Mouse (Mus musculus): ENCODE data around the gene Ryr2.

Ryr2 gene

GRCm38 (mm10) chr13:12096382-12096932 is 10.3 kb downstream of the Ryr2 start:
- DNase-seq (ENCODE audit: extremely low spot score, low read depth, low spot score) = no peak

- DNase-seq (ENCODE audit: extremely low spot score, low read depth, low spot score) = no peak
These were observed 12.2 kb downstream of the Ryr2 start for GRCm38 (mm10) chr13:12094569-12094968.

GRCm38 (mm10) chr13:12093146-12093545 is 13.6 kb downstream of the Ryr2 start:
- no peak for DNase-seq (ENCODE audit: extremely low spot score, low read depth, low spot score)

GRCm38 (mm10) chr13:12092379-12093107 is 14.2 kb downstream of the Ryr2 start:
- no peak for DNase-seq (ENCODE audit: extremely low spot score, low read depth, low spot score)

- no peak for DNase-seq (ENCODE audit: extremely low spot score, low read depth, low spot score)
These were observed 22.7 kb downstream of the Ryr2 start for GRCm38 (mm10) chr13:12084112-12084475.

DNA sequence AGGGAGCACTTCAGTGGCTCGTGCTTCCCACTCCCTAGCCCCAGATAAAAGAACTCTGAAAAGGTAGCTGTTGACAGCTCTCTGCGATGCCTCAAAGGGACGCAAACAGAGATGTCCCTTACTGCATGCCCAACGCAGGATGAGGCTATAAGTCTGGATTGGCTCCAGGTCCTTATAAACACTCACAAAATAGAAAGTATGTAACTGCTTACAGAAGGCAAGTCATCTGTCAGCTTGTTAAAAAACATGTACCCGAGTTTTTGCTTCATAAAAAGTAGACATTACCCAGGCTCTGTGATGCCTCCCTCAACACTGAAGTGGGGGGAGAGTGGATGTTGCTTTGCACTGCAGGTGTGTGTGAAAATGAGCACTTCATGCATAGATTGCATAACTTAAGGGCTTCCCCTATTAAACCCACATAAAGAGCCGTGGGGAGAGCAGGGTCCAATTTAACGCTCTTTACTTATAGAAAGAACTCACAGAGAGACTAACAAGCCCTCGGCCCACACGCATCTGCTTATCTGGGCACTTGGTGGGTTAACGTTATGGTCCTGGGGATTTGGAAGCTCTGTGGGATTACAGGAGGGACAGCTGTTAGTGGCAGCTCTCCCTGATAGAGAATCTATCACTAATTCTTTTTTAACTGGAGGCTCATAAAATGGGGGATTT is 23.2 kb downstream of the Ryr2 start:
- DNase-seq (ENCODE audit: extremely low spot score, low read depth, low spot score) = no peak

- no peak for DNase-seq (ENCODE audit: extremely low spot score, low read depth, low spot score)
These were observed 26.2 kb downstream of the Ryr2 start for GRCm38 (mm10) chr13:12080590-12080989.

DNA sequence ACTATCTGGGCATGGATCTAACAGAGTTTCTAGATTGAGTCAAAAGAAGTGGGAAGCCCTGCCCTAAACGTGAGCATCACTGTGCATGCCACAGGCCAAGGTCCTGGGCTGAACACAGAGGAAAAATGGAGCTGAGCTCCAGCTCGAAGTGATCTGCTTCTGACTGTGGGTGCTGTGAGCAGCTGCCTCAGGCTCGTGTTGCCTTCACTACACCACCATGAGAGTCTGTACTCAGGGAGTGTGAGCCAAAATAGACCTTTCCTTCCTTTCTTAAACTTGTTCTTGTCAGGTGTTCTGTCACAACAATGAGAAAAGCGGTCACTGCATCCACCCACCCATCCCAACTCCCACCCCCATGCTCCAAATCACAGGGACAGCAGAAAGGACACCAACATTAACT is 27.2 kb downstream of the Ryr2 start:
- DNase-seq (ENCODE audit: extremely low spot score, low read depth, low spot score) = no peak

GRCm38 (mm10) chr13:12074897-12075296 is 31.8 kb downstream of the Ryr2 start:
- no peak for DNase-seq (ENCODE audit: extremely low spot score, low read depth, low spot score)

DNA sequence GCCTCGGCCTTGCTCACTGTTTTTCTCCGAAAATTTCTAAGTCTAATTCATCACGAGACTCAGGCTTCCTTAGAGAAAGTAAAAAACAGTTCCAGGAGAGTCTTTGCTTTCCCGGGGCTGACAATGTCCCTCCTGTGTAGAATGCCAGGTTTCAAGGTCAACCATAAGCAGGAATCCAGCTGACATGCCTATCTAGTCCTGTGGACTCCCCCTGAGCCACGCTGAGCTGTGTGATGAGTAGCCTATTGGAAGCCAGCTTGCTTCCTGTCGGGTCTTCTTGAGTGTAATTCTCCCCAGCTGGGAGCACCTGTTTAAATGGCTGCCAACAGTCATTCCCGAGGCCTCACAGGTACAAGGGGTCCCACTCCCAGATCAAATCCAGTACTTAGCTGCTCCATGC is 34.2 kb downstream of the Ryr2 start:
- DNase-seq (ENCODE audit: extremely low spot score, low read depth, low spot score) = no peak

GRCm38 (mm10) chr13:12072112-12072511 is 34.6 kb downstream of the Ryr2 start:
- DNase-seq (ENCODE audit: extremely low spot score, low read depth, low spot score) = no peak

DNA sequence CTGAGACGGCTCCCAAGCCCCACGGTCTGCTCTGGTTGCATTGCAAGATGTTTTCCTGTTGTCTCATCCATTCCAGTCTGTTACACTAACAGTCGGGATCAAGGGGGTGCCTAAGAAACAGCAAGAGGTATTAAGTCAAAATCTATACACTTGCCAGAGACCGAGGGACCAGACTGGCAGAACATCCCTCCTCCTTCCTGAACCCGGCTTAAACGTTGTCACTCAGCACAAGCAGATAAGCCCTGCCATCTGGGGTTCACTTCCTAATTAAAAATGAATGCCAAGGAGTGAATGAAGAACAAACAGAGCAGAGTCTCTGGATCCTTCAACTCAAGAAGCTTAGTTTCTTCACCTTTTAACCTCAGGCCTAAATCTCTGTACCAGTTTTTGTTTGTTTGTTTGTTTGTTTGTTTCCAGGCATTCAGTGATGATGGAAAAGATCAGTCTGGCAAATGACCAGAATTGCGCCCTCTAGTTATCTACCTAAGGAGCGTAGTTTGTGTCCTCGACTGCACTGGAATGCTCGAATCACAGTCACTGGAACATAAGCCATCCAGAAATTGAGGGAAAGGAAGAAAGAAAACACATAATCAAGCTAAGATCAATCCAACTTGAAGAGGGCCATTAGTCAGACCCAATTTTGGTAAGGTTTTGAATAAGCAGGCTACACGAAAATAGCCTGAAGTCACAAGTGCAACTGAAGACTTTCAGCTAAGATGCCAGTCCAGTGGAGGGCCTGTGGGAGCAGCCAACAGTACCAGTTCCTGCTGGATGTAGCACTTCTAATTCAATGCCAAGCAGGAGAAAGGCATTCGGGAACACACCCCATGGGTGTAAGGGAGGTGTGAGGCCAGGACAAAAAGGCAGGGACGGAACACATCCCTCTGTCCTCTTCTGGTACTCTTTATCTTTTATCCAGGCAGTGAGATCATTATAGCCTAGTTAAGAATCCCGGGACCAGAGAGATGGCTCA is 36.3 kb downstream of the Ryr2 start:
- no peak for DNase-seq (ENCODE audit: extremely low spot score, low read depth, low spot score)

DNA sequence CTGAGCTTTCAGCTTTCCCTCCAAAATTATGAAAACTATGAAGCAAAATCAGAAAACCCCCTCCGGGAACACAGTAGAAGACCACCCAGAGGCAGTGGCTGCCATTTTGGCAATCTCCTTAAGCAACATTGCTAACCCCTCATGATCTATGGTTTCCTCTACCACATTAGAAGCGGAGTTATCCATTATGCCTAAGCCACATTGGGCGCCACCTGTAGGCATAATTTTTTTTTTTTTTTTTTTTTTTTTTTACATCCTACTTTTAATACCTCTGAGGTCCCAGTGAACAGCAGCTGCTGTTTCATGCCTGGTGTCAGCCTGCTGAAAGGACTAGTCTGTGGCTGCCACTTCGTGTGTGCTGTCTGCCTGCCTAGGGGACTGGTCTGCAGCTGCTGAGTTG is 42.2 kb downstream of the Ryr2 start:
- DNase-seq (ENCODE audit: extremely low spot score, low read depth, low spot score) = no peak

DNA sequence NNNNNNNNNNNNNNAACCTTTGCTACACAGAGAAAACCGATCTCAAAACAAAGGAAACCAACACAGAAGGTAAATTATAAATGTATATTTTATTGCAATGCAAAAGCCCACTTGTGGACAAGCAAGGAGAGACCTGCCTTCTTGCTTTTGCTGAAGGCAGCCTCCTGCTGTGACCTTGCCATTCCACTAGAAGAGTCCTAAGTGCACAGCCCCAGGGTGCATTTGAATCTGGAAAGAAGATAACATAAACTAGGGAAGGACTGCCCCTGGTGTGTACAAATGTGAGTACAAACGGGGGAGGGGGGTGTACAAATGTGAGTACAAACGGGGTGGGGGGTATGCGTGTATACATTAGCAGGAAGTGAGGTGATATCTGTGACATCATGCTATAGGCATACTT is 43.2 kb downstream of the Ryr2 start:
- no peak for DNase-seq (ENCODE audit: extremely low spot score, low read depth, low spot score)

DNA sequence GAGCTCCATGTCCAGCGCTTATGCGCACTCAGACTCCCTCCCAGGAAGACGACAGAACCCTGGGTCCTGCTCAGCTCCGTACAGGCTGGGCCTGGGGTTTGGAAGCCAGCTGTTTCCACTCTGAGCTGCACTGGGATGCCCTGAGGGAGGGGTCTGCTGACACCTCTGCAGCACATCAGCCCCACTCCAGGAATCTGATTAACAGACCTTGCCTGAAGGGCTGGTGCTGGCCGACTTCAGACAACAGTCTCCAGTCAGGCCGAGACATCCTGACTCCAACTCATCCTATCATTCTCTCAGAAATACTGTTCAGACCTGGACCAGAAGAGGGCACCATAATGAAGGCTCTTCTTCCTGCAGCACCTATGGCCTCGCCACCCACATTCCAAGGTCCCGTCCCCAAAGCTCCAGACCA is 49.4 kb downstream of the Ryr2 start:
- no peak for DNase-seq (ENCODE audit: extremely low spot score, low read depth, low spot score)

DNA sequence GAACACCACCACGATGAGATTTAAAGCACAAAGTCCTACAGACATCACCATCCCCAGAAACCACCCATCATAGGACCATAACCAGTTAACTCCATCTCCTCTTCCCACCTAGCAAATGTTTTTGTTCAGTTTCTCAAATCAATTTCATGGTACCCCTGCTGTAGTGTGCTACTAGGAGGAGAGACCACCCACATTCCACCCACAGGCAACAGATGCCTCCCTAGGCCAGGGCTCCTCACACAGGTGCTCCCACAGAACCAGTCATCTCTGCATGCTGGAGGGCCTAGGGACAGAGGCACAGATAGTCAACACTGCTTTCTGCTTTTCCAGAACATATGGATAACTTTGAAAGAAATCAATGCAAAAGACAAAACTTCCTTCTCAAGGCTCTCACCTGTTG is 50.8 kb downstream of the Ryr2 start:
- no peak for DNase-seq (ENCODE audit: extremely low spot score, low read depth, low spot score)

DNA sequence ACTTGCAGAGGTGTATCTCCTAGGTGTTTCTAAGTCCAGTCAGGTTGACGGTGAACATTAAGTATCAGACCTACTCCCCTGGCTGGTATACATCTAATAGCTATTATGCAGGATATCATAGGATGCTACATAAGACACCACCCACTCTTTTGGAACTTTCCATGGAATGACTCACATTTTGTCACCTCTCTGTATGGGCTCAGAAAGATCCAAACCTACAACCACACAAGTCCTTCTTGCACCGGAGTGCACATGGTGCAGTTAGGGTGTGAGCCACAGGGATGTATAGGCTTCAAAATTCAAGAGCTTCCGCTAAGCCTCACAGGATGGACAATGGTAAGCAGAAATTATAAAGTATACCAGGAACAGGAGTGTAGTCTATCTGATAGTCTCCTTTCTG is 52.8 kb downstream of the Ryr2 start:
- DNase-seq (ENCODE audit: extremely low spot score, low read depth, low spot score) = no peak

- DNase-seq (ENCODE audit: extremely low spot score, low read depth, low spot score) = no peak
These were observed 55.9 kb downstream of the Ryr2 start for GRCm38 (mm10) chr13:12050809-12051208.

DNA sequence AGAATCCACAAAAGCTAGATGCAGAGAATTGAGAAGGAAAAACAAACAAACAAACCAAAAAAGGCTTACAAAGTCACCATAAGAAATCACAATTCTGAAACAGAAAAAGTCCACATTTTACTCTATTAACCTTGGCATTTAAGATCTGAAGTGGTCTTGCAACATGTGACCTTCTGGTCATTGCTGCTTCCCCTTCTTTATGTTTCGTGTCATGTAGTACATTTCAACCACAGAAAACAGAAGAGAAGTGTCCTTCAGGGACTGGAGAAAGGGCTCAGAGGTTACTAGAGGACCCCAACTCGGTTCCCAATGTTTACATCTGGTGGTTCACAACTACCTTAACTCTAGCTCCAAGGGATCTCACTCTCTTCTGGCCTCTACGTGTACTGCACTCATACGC is 59.7 kb downstream of the Ryr2 start:
- no peak for DNase-seq (ENCODE audit: extremely low spot score, low read depth, low spot score)

GRCm38 (mm10) chr13:12044751-12045150 is 62.0 kb downstream of the Ryr2 start:
- no peak for DNase-seq (ENCODE audit: extremely low spot score, low read depth, low spot score)

DNA sequence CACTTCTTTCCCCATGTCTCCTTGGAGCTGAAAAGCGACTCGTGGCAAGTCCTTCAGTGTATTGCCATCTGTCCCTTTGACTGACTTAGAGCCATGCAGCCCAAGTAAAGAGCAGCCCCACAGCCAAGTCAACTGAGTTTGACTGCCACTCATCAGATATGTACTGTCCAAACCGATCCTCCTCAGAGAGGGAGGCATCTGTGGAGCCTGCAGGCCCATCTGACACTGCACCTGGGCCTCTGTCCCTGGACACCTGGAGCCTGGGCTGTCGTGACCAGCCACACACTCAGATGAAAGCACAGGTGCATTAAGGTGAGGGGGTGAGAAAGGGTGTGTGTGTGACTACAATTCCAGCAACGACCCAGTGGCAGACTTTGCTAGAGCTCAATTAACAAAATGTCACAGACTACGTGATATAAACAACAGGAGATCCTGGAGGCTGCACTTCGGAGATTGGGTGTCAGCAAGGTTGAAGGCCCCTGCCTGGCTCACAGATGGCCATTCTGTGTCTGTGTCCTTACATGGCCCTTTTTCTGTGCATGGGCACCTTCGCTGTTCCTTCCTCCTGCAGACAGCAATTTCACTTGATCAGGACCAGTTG is 63.8 kb downstream of the Ryr2 start:
- DNase-seq (ENCODE audit: extremely low spot score, low read depth, low spot score) = no peak
